Mouse (Mus musculus) heart, embryonic 10.5 days (tissue): ENCODE data around the gene Ubb. TPM values are rescaled to one million over a fixed set of nuclear protein-coding genes. Genes with fewer than 3 reads are reported as not detected.

Experiments used
- polyA plus RNA-seq: library from polyadenylated mRNA; unstranded; fragments of >200 nt; fragmentation: Nextera tagmentation; extraction: Ambion mirVana; gene quantifications from 2 replicates; pipeline ENCODE4 v1.2.1, GENCODE M21; 2016

The Ubb gene
- polyA plus RNA-seq, 1 experiment from 2014 or later = 3,131 TPM

Other genes starting within 250 kb of the Ubb start
- gene Pigl, start 92.7 kb upstream of the Ubb start, polyA plus RNA-seq = 14.1 and 15.4 TPM in 2 replicates
- gene Ncor1, start 92.6 kb upstream of the Ubb start, polyA plus RNA-seq = 114 and 134 TPM in 2 replicates
- gene Cenpv, start 11.9 kb upstream of the Ubb start, polyA plus RNA-seq = 11.6 and 15.0 TPM in 2 replicates
- 4.2 and 5.9 TPM in 2 replicates for gene Trpv2, start 23.3 kb downstream of the Ubb start, polyA plus RNA-seq
- gene Lrrc75a, start 97.4 kb downstream of the Ubb start, polyA plus RNA-seq = 14.9 and 17.2 TPM in 2 replicates
- 40.5 and 49.6 TPM in 2 replicates for gene Mmgt2, start 97.5 kb downstream of the Ubb start, polyA plus RNA-seq
- 6.7 and 8.0 TPM in 2 replicates for gene Zfp287, start 180.7 kb downstream of the Ubb start, polyA plus RNA-seq
- not detected in 2 replicates for gene Gm10428, start 201.9 kb downstream of the Ubb start, polyA plus RNA-seq
- 10.8 and 14.9 TPM in 2 replicates for gene Zfp286, start 238.3 kb downstream of the Ubb start, polyA plus RNA-seq